Mouse (Mus musculus): ENCODE results near the gene Vsx1.

Vsx1 gene

DNA sequence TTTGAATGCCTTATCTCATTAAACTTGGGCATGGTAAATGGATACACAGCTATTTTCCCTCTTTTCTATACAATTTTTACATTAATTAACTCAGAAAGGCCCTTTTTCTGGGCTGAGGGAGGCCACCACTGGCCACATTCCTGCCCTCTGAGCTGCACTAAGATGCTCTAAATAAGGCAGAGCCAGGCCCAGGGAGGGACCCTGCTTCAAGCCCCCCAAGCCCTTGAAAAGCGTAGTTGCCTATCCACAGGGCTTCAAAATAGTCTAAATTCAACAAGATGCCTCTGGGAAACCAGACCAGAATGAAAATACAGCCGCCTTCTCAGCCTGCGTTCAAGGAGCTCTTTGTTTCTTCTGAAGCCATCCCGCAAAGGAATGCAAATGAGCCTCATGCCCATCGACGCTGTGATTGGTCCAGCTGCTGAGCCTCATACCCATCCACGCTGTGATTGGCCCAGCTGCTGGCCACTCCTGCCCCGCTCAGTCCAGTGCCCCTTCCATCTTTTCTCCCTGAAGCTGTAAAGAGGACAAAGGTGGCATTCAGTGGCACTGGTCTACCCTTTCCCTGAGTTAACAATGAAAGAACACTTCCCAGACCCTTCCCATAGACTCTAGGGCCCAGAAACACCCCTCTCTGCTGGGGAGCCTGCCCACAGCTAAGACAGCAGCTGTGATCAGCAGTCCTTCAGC is 45.3 kb downstream of the Vsx1 start:
- DNase-seq (ENCODE audit: low read depth, low spot score): no peak

DNA sequence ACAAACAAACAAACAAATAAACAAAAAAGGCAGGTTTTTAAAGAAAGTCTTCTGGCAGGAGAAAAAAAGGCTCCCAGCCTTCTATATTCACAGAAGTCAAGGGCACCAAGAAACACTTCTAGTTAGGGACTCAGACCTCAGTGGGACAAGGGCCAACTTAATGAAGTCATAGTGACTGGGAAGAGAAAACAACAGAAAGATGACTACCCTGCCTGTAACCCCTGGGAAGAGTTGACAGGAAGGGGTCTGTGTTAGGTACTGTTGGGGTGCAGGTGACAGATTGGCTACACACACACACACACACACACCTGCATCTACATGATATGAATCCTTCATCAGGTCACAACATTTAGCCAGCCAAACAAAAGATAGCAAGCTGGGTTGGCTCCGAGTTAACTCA is 46.0 kb downstream of the Vsx1 start:
- no peak for DNase-seq (ENCODE audit: low read depth, low spot score)

DNA sequence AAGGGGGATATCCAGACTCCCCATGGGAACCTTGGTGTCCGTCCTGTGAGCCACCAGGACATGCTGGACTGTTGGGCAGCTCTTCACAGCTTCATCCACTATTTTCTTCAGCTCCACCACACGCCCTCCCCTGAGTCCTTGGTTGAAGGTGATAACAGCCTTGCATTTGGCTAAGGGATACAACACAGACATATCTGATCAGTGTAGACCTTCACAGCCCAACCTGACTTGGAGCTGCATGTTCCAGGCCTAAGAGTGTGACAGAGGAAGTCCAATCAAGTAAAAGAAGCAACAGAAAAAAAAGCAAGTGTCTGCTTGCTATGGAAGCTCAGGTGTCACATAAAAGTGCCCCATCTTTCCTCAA is 50.8 kb downstream of the Vsx1 start:
- no peak for DNase-seq (ENCODE audit: low read depth, low spot score)

DNA sequence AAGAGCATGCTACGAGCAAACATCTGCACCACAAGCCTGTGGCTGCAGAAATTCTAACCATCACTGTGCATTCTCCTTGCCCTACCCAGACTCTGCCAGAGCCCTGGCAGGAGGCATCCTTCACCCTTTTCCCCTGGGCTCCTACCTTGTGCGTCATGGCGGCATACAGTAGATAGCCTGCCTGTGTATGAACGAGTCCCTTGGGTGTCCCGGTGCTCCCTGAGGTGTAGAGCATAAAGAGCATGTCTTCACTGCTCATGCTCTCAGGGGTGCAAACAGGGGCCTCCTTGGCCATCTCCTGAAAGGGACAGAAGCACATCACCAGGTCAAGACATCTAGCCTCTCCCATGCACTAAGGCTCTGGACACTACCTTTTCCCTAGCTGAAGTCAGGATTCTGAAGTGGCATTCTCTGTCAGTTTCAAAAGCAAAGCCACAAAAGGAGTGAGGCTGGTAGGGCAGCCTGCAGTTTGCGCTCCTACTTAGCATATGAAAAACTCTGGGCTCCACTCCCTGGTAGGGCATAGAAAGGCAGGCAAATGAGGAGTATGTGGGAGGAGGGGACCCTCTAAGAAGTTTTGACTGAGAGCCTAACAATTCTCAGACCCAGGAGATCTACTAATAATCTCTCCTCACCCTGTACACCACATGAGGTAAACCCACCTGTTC is 51.3 kb downstream of the Vsx1 start:
- no peak for DNase-seq (ENCODE audit: low read depth, low spot score)

DNA sequence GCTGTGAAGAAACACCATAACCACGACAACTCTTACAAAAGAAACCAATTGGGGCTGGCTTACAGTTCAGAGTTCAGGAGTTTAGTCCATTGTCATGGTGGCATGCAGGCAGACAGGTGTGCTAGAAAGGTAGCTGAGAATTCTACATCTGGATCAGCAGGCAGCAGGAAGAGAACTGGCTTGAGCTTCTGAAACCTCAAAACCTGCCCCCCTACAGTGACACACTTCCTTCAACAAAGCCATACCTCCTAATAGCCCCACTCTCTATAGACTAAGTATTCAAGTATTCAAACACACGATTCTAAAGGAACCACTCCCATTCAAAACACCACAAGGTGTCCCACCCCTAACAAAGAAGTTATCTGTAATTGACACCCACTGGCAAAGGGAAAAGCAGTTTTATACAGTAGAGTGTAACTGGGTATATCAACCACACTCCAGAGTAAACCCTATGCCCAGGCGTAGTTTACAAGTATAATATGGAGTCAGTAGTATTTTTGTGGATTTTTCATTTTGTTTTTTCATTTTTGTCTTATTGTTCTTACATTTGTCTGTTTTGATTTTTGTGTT is 53.2 kb downstream of the Vsx1 start:
- DNase-seq (ENCODE audit: low read depth, low spot score): no peak

Data from skeletal muscle tissue, adult 2 months (tissue).